Mouse (Mus musculus): ENCODE results near the gene Nubp1. TPM values are rescaled to one million over a fixed set of nuclear protein-coding genes. Genes with fewer than 3 reads are reported as not detected.

The Nubp1 gene
- polyA plus RNA-seq, 1 experiment from 2014 or later, result 69.9 TPM

DNA sequence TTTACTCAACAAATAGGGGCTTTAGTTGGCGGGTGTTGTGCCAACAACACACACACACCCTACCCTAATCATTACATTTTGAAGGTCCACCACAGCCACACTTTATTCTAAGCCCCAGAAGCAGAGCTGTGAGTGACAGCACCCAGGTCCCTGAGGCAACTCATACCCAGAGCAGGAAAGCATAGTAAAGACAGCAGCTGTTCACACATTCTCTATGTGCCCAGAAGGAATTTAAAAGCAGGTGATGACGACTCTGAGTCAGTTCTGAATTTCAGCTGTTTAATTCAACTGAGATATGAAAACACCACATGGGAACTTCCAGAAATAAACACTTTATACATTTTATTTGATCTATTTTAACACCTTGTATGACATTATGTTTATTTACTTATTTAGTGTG lies 32.2 kb upstream of the Nubp1 start:
- Histone ChIP-seq H3K9me3 (ENCODE audit: low read length) (no peaks in the 10 kb centered on the region), H3K4me3 (ENCODE audit: low read length) (no peak overlapping the region), H3K27ac (ENCODE audit: low read length) (no peak overlapping the region), H3K4me2 (replicated peaks; ENCODE audit: low read depth, low read length) (no peak overlapping the region), H3K9ac (replicated peaks; ENCODE audit: low read length) (no peak overlapping the region), H3K27me3 (ENCODE audit: insufficient read depth, low read length) (no peaks in the 10 kb centered on the region), H3K36me3 (ENCODE audit: insufficient read depth, low read length) (no peaks in the 10 kb centered on the region), H3K4me1 (ENCODE audit: insufficient read depth, low read length) (peaks cover 10% of the 10 kb centered on the region; the same call in 1 of the 2 replicates)
- WGBS, result 65% methylated on average over 2 of the region's 2 CpGs
- no peak for ATAC-seq (ENCODE audit: low FRiP score, low TSS enrichment)

DNA sequence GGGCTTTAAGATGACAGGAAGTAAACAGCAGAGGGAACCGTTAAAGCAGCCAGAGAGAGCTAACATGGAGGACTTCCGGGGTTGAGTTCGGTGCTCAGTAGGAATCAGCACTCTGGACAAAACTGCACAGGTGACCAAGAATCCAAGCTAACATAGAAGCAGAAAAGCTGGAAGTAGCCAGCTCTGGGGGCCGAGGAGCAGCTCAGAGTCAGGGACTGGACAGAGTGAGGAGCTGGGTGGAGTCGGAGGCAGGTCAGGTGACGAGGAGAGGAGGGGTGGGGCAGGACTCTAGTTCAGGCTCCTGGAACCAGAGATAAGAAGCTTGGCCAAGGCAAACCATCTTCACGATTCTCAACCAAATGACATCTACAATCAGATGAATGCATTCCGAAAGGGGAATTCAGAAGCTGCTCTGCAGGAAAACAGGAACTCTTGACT lies 27.7 kb upstream of the Nubp1 start:
- ATAC-seq (ENCODE audit: low FRiP score, low TSS enrichment), result peak; percentile 86; the same call in 1 of the 2 replicates
- H3K4me1 ChIP-seq (ENCODE audit: insufficient read depth, low read length), result no peaks in the 10 kb centered on the region
- H3K27ac ChIP-seq (ENCODE audit: low read length), result no peak overlapping the region; the same call in 1 of the 2 replicates
- 34% methylated on average over 8 of the region's 8 CpGs for WGBS
- H3K4me2 ChIP-seq (replicated peaks; ENCODE audit: low read depth, low read length), result peak overlapping the region; percentile 40
- H3K4me3 ChIP-seq (ENCODE audit: low read length), result peak overlapping the region; percentile 18
- peak overlapping the region; percentile 40; the same call in 1 of the 2 replicates for H3K9ac ChIP-seq (replicated peaks; ENCODE audit: low read length)
- H3K27me3 ChIP-seq (ENCODE audit: insufficient read depth, low read length), result no peaks in the 10 kb centered on the region
- H3K36me3 ChIP-seq (ENCODE audit: insufficient read depth, low read length), result no peaks in the 10 kb centered on the region
- no peaks in the 10 kb centered on the region for H3K9me3 ChIP-seq (ENCODE audit: low read length)

DNA sequence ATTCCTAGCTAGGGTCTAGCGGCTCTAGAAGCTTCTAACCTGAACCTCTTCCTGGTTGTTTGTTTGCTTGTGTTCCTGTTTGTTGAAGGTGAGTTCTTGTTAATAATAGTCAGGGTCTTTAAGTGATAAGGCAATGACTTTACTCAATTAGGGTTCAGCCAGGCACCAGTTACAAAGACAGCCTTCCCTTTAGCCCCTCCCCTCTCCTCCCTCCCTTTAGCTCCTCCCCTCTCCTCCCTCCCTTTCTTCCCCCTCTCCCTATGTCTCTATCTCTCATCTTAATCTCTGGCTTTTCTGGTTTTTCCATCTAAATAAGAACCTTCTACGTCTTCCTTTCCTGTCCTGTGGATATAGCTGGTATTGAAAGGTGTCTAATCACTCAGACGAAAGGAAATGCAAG lies 27.2 kb upstream of the Nubp1 start:
- no peak overlapping the region for H3K4me3 ChIP-seq (ENCODE audit: low read length)
- WGBS, result 68% methylated on average over 3 of the region's 3 CpGs
- no peaks in the 10 kb centered on the region for H3K27me3 ChIP-seq (ENCODE audit: insufficient read depth, low read length)
- H3K4me1 ChIP-seq (ENCODE audit: insufficient read depth, low read length), result no peaks in the 10 kb centered on the region
- peak; percentile 35; the same call in 1 of the 2 replicates for ATAC-seq (ENCODE audit: low FRiP score, low TSS enrichment)
- no peak overlapping the region for H3K27ac ChIP-seq (ENCODE audit: low read length)
- H3K36me3 ChIP-seq (ENCODE audit: insufficient read depth, low read length), result no peaks in the 10 kb centered on the region
- H3K9ac ChIP-seq (replicated peaks; ENCODE audit: low read length), result no peak overlapping the region
- H3K9me3 ChIP-seq (ENCODE audit: low read length), result no peaks in the 10 kb centered on the region
- peak overlapping the region; percentile 40 for H3K4me2 ChIP-seq (replicated peaks; ENCODE audit: low read depth, low read length)

DNA sequence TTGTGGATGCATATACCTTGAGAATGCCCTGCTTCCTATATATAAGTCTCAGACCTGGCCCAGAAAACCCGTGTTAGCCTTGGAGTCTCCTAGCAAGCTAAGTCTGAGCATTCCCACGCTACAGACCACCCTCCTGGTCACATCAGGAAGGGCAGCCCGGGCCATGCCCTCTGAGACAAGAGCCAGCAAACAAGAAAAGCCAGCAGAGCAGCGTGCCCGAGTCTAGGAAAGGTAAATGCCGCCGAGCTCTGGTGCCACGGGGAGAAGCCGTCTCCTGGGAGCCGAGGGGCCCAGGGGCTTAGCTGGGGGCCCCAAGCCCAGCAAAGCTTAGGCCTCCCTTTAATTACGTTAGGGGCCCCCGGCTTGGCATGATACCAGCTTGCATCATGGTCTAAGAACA lies 26.5 kb upstream of the Nubp1 start:
- no peak overlapping the region for H3K9ac ChIP-seq (replicated peaks; ENCODE audit: low read length)
- WGBS, result 83% methylated on average over 12 of the region's 12 CpGs
- no peaks in the 10 kb centered on the region for H3K36me3 ChIP-seq (ENCODE audit: insufficient read depth, low read length)
- no peak overlapping the region for H3K4me2 ChIP-seq (replicated peaks; ENCODE audit: low read depth, low read length)
- H3K27me3 ChIP-seq (ENCODE audit: insufficient read depth, low read length), result no peaks in the 10 kb centered on the region
- ATAC-seq (ENCODE audit: low FRiP score, low TSS enrichment), result no peak
- H3K4me1 ChIP-seq (ENCODE audit: insufficient read depth, low read length), result no peaks in the 10 kb centered on the region
- no peak overlapping the region for H3K4me3 ChIP-seq (ENCODE audit: low read length)
- no peaks in the 10 kb centered on the region for H3K9me3 ChIP-seq (ENCODE audit: low read length)
- H3K27ac ChIP-seq (ENCODE audit: low read length), result no peak overlapping the region

DNA sequence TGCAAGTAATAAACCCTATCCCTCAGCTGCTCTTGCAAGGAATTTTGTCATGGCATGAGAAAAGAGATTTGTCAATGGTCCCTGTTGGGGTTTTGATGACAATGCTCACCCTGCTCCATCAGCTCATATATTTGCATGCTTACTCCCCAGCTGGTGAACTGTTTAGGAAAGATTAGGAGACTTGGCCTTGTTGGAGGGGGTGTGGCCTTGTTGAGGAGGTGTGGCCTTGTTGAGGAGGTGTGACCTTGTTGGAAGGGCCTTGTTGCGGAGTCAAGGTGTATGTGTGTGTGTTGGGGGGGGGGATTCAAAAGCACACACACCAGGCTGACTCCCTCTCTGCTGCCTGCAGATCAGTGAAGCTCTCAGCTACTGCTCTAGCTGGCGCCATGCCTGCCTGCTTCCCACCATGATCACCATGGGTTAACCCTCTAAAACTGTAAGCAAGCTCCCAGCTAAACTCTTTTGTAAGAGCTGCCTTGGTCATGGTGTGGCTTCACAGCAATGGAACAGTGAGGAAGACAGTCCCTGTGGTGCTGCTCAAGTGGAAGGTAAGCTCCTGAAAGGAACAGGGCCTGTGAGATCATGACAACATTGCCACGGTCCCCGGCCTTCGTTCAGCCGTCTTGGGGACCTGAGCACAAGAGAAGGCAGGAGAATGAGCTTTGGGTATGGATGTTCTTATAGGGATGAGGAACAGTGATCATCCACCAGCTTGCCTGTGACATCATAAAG lies 22.9 kb upstream of the Nubp1 start:
- ATAC-seq (ENCODE audit: low FRiP score, low TSS enrichment), result no peak
- Histone ChIP-seq H3K4me2 (replicated peaks; ENCODE audit: low read depth, low read length) (no peak overlapping the region), H3K4me1 (ENCODE audit: insufficient read depth, low read length) (peaks cover 10% of the 10 kb centered on the region)

DNA sequence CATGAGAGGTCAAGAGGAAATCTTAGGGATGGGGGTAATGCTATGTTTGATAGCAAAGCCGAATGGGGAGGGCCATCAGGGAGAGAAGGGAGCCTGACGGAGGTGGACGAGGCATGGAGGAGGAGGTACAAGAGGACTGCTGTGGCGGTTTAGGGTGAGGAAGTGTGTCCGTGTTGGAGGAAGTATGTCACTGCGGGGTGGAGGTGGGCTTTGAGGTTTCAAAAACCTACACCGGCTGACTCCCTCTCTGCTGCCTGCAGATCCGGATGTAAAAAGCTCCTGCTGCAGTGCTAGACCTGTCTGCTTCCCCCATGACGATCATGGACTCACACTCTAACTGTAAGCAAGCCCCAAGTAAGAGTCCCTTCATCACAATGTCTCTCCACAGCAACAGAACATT lies 19.2 kb upstream of the Nubp1 start:
- H3K27ac ChIP-seq (ENCODE audit: low read length), result no peak overlapping the region
- H3K9me3 ChIP-seq (ENCODE audit: low read length), result no peaks in the 10 kb centered on the region; the same call in 1 of the 2 replicates
- 85% methylated on average over 9 of the region's 9 CpGs for WGBS
- no peak overlapping the region for H3K4me3 ChIP-seq (ENCODE audit: low read length)
- H3K4me2 ChIP-seq (replicated peaks; ENCODE audit: low read depth, low read length), result no peak overlapping the region
- ATAC-seq (ENCODE audit: low FRiP score, low TSS enrichment), result no peak
- H3K4me1 ChIP-seq (ENCODE audit: insufficient read depth, low read length), result peaks cover 17% of the 10 kb centered on the region
- H3K27me3 ChIP-seq (ENCODE audit: insufficient read depth, low read length), result no peaks in the 10 kb centered on the region
- H3K36me3 ChIP-seq (ENCODE audit: insufficient read depth, low read length), result no peaks in the 10 kb centered on the region
- no peak overlapping the region for H3K9ac ChIP-seq (replicated peaks; ENCODE audit: low read length)

More for the DNA sequence above, 22.9 kb upstream of the Nubp1 start:
- 87% methylated on average over 6 of the region's 6 CpGs for WGBS
- H3K27me3 ChIP-seq (ENCODE audit: insufficient read depth, low read length), result no peaks in the 10 kb centered on the region
- H3K4me3 ChIP-seq (ENCODE audit: low read length), result no peak overlapping the region
- H3K9me3 ChIP-seq (ENCODE audit: low read length), result no peaks in the 10 kb centered on the region; the same call in 1 of the 2 replicates
- H3K36me3 ChIP-seq (ENCODE audit: insufficient read depth, low read length), result no peaks in the 10 kb centered on the region
- no peak overlapping the region for H3K27ac ChIP-seq (ENCODE audit: low read length)
- H3K9ac ChIP-seq (replicated peaks; ENCODE audit: low read length), result no peak overlapping the region

DNA sequence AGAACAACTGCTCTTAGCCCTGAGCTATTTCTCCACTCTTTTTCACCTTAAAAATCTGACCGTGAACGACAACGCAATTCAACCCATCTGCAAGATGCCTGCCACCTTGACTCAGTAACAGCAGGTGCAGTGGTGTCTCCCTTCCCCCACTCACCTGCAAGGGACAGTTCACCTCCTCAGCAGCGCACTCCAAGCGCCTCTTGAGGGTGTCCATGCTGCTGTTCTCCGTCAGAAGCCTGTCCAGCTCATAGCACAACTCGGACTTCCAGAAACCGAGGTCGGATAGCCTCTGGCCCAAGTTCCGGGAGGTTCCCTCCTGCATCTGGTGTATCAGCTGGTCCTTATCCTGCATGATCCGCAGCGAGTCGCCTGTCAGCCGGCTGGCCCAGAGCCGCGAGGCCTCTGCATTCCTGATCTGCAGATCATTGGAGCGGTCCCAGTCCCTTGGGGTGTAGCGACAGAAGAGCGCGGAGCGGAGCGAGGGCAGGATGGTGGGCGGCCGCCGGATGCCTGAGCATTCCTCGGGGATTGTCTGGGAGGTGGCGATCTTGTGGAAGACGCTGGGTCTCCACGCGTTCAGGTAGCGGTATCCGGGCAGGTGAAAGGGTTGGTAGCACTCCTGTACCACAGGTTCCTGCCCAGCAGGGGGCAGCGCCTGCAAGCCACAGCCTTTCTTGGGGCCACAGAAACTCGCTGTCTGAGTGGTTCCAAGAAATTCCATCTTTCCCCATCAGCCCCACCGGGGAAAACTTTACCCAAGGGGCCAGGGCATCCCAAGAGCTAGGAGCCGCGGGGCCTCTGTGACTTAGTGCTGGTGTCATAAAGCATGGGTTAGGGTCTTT lies 16.8 kb upstream of the Nubp1 start, which contains the start of gene Tekt5:
Tekt5 (minus strand) TSS at position 792 of the 842 bp plus-strand sequence.
- no peaks in the 10 kb centered on the region for H3K36me3 ChIP-seq (ENCODE audit: insufficient read depth, low read length)
- peak within 1 kb of the TSS; percentile 40 for H3K4me3 ChIP-seq (ENCODE audit: low read length)
- ATAC-seq (ENCODE audit: low FRiP score, low TSS enrichment), result peak; percentile 90
- H3K4me1 ChIP-seq (ENCODE audit: insufficient read depth, low read length), result peaks cover 17% of the 10 kb centered on the region
- peak within 1 kb of the TSS; percentile 59 for H3K4me2 ChIP-seq (replicated peaks; ENCODE audit: low read depth, low read length)
- no peak within 1 kb of the TSS for H3K27ac ChIP-seq (ENCODE audit: low read length)
- peak within 1 kb of the TSS; percentile 39 for H3K9ac ChIP-seq (replicated peaks; ENCODE audit: low read length)
- H3K27me3 ChIP-seq (ENCODE audit: insufficient read depth, low read length), result no peaks in the 10 kb centered on the region
- H3K9me3 ChIP-seq (ENCODE audit: low read length), result no peaks in the 10 kb centered on the region; the same call in 1 of the 2 replicates
- WGBS, result 5% methylated on average over 37 of the region's 37 CpGs

DNA sequence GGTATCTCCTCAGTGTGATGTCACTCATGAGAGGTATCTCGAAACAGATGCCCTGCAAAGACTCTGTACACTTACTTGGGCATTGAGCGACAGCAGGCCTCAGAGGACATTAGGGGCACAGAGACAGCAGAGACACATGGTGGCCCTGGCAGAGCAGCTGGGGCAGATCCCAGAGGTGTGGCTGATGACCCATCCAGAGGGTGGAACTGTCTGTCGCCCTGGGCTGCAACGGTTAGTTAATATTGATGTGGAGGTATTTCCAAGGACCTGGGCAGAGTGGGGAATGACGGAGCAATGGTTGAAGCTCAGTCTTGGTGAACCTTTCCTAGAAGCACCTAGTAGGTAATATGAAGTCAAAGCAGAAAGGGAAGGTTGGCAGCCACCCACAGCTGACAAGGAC lies 13.0 kb upstream of the Nubp1 start:
- no peak overlapping the region for H3K27ac ChIP-seq (ENCODE audit: low read length)
- no peak overlapping the region for H3K4me2 ChIP-seq (replicated peaks; ENCODE audit: low read depth, low read length)
- H3K9me3 ChIP-seq (ENCODE audit: low read length), result no peaks in the 10 kb centered on the region; the same call in 1 of the 2 replicates
- peaks cover 8% of the 10 kb centered on the region for H3K4me1 ChIP-seq (ENCODE audit: insufficient read depth, low read length)
- WGBS, result 63% methylated on average over 5 of the region's 5 CpGs
- H3K4me3 ChIP-seq (ENCODE audit: low read length), result no peak overlapping the region
- H3K9ac ChIP-seq (replicated peaks; ENCODE audit: low read length), result no peak overlapping the region
- no peaks in the 10 kb centered on the region for H3K36me3 ChIP-seq (ENCODE audit: insufficient read depth, low read length)
- H3K27me3 ChIP-seq (ENCODE audit: insufficient read depth, low read length), result no peaks in the 10 kb centered on the region
- no peak; the same call in 1 of the 2 replicates for ATAC-seq (ENCODE audit: low FRiP score, low TSS enrichment)

DNA sequence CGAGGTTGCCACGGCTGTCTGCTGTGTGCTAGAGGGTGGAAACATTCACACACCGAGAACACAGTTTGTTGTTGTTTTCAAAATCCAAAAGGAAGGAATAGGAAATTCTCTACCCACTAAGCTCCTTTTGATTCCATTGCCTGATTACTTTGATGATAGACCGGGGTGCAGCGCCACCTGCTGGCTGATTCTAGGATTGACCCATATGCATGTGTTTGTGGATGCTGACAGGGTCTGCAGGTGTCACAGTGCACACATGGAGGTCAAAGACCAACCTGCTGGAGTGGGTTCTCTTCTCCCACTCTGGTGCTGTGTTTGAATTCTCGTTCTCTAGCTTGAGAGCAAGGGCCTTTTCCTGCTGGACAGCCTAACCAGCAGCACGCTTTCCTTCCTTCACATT lies 12.6 kb upstream of the Nubp1 start:
- no peak overlapping the region for H3K4me3 ChIP-seq (ENCODE audit: low read length)
- ATAC-seq (ENCODE audit: low FRiP score, low TSS enrichment), result no peak
- peaks cover 8% of the 10 kb centered on the region for H3K4me1 ChIP-seq (ENCODE audit: insufficient read depth, low read length)
- WGBS, result 30% methylated on average over 7 of the region's 7 CpGs
- H3K9ac ChIP-seq (replicated peaks; ENCODE audit: low read length), result no peak overlapping the region
- no peaks in the 10 kb centered on the region for H3K9me3 ChIP-seq (ENCODE audit: low read length)
- no peak overlapping the region for H3K27ac ChIP-seq (ENCODE audit: low read length)
- no peak overlapping the region for H3K4me2 ChIP-seq (replicated peaks; ENCODE audit: low read depth, low read length)
- H3K36me3 ChIP-seq (ENCODE audit: insufficient read depth, low read length), result no peaks in the 10 kb centered on the region
- no peaks in the 10 kb centered on the region for H3K27me3 ChIP-seq (ENCODE audit: insufficient read depth, low read length)

Data from kidney, embryonic 16.5 days (tissue).